Mouse (Mus musculus): ENCODE results near the gene Zdbf2. TPM values are rescaled to one million over a fixed set of nuclear protein-coding genes. Genes with fewer than 3 reads are reported as not detected.

Zdbf2 gene
- polyA plus RNA-seq (2017; shearing (Covaris generic)): 0.01 TPM

GRCm38 (mm10) chr1:63272741-63273338 is at the start of gene Zdbf2:
Zdbf2 (plus strand) TSS chr1:63273265.

Other genes starting within 250 kb of the Zdbf2 start
- gene Ino80d, start 158.6 kb upstream of the Zdbf2 start, polyA plus RNA-seq (2017; shearing (Covaris generic)): 22.1 TPM
- gene Eef1b2, start 96.4 kb upstream of the Zdbf2 start, polyA plus RNA-seq (2017; shearing (Covaris generic)): 411 TPM
- 112 TPM for gene Ndufs1, start 96.4 kb upstream of the Zdbf2 start, polyA plus RNA-seq (2017; shearing (Covaris generic))
- gene Gpr1, start 58.7 kb upstream of the Zdbf2 start, polyA plus RNA-seq (2017; shearing (Covaris generic)): not detected
- gene Adam23, start 172.6 kb downstream of the Zdbf2 start, polyA plus RNA-seq (2017; shearing (Covaris generic)): 0.16 TPM